Mouse (Mus musculus) liver, embryonic 14.5 days (tissue): ENCODE results near the gene Sash1.

Source experiments
- CTCF ChIP-seq: IDR thresholded peaks from 2 replicates; pipeline ENCODE4 v1.5.1; 2016; ENCODE audit warnings: antibody characterized with exemption, low read depth, control low read depth
- EP300 ChIP-seq: IDR thresholded peaks from 2 replicates; pipeline ENCODE4 v1.6.1; 2016; ENCODE audit warnings: antibody characterized with exemption, low read depth

- TF ChIP-seq CTCF, result no peak
- TF ChIP-seq EP300, result no peak
Measured at GRCm38 (mm10) chr10:8682341-8682740, 203.5 kb downstream of the Sash1 start.
